Mouse (Mus musculus) liver, embryonic 14.5 days (tissue): ENCODE data around the gene Gtf2h2. TPM values are rescaled to one million over a fixed set of nuclear protein-coding genes. Genes with fewer than 3 reads are reported as not detected.

Source experiments
- ATAC-seq: fragments of 200-750 bp; cut with Nextera tagmentation; 2 replicates; pipeline ENCODE4 v1.8.0; 2017; ENCODE audit warnings: moderate number of reproducible peaks, mild to moderate bottlenecking, moderate library complexity; ENCODE audit not compliant: insufficient read depth
- DNase-seq, 3 experiments: peaks; one replicate each; pipeline ENCODE4 v3.0.0-alpha.2; 2012 to 2013; ENCODE audit warnings: low read depth in 3 of 3, low spot score in 3 of 3
- H3K27ac ChIP-seq: fragments of 300-500 bp; sonication (generic); 2 replicates; pipeline ENCODE4 v1.5.1; 2014; ENCODE audit warnings: moderate library complexity, mild to moderate bottlenecking, control low read depth, inconsistent platforms
- H3K27me3 ChIP-seq: fragments of 300-500 bp; sonication (generic); 2 replicates; pipeline ENCODE4 v1.6.1; 2014; ENCODE audit warnings: mild to moderate bottlenecking, low read length, moderate library complexity; ENCODE audit not compliant: control insufficient read depth, insufficient read depth
- H3K36me3 ChIP-seq: fragments of 300-500 bp; sonication (generic); replicated peaks from 2 replicates; pipeline ENCODE4 v1.6.1; 2014; ENCODE audit warnings: low read depth; ENCODE audit not compliant: control insufficient read depth, insufficient read depth
- H3K4me1 ChIP-seq, 2 experiments: fragments of 200-500 bp in 1 of 2; fragments of 300-500 bp in 1 of 2; sonication (generic) in 1 of 2; replicated peaks; 2 replicates each; pipeline ENCODE4 v1.6.1; 2012 to 2014; ENCODE audit warnings: antibody characterized with exemption in 1 of 2, inconsistent platforms in 1 of 2, low read length in 1 of 2; ENCODE audit not compliant: control insufficient read depth in 2 of 2, insufficient read depth in 2 of 2
- H3K4me2 ChIP-seq: fragments of 300-500 bp; sonication (generic); 2 replicates; pipeline ENCODE4 v1.6.1; 2014; ENCODE audit warnings: low read depth, mild to moderate bottlenecking, control low read depth, moderate library complexity
- H3K4me3 ChIP-seq, 2 experiments: fragments of 200-500 bp in 1 of 2; fragments of 300-500 bp in 1 of 2; sonication (generic) in 1 of 2; 2 replicates each; pipeline ENCODE4 v1.5.1; 2012 to 2014; ENCODE audit warnings: low read depth in 2 of 2, low read length in 2 of 2, mild to moderate bottlenecking in 2 of 2, control low read depth in 1 of 2, inconsistent platforms in 1 of 2, moderate library complexity in 1 of 2; ENCODE audit not compliant: insufficient read depth in 1 of 2
- H3K9ac ChIP-seq: fragments of 300-500 bp; sonication (generic); replicated peaks from 2 replicates; pipeline ENCODE4 v1.6.1; 2014; ENCODE audit warnings: mild to moderate bottlenecking, control low read depth, moderate library complexity
- H3K9me3 ChIP-seq: fragments of 300-500 bp; sonication (generic); 2 replicates; pipeline ENCODE4 v1.6.1; 2016; ENCODE audit warnings: low read length, mixed read lengths; ENCODE audit not compliant: control insufficient read depth
- CTCF ChIP-seq: IDR thresholded peaks from 2 replicates; pipeline ENCODE4 v1.5.1; 2016; ENCODE audit warnings: antibody characterized with exemption, low read depth, control low read depth
- EP300 ChIP-seq: IDR thresholded peaks from 2 replicates; pipeline ENCODE4 v1.6.1; 2016; ENCODE audit warnings: antibody characterized with exemption, low read depth
- WGBS: fragments of 180-500 bp; shearing (Covaris S2); extraction: QIAGEN DNeasy Blood & Tissue Kit; methylation state at CpG from one replicate; pipeline ENCODE4 v1.1.7; 2014; ENCODE audit not compliant: insufficient replicate concordance; 5-methylcytosine and 5-hydroxymethylcytosine counted together
- polyA plus RNA-seq, 2 experiments: library from polyadenylated mRNA; depleted of rRNA in 1 of 2; stranded (reverse) in 1 of 2; unstranded in 1 of 2; fragments of >200 nt; fragmentation: Nextera tagmentation in 1 of 2; extraction: Ambion mirVana in 1 of 2; gene quantifications; 2 replicates each; pipeline versions ENCODE4 v1.2.1 to v1.2.3; 2012 to 2014

Gene Gtf2h2
- polyA plus RNA-seq (2012; rRNA removed) = 18.5 and 26.3 TPM in 2 replicates
- 25.1 and 28.2 TPM in 2 replicates for polyA plus RNA-seq (2014; fragmentation: Nextera tagmentation; extraction: Ambion mirVana)

- H3K9ac ChIP-seq = peak within 1 kb of the TSS; percentile 74
- peaks cover 0 to 11% of the 10 kb centered on the region in 2 experiments; a peak in 3 of 4 replicates for H3K4me1 ChIP-seq
- no peaks in the 10 kb centered on the region for H3K27me3 ChIP-seq
- peak within 1 kb of the TSS; percentile 76 for H3K4me2 ChIP-seq
- DNase-seq (peak; percentile 63 to 74 (median 68)), ATAC-seq (peak; percentile 82)
- H3K36me3 ChIP-seq = peaks cover 9% of the 10 kb centered on the region
- no peaks in the 10 kb centered on the region for H3K9me3 ChIP-seq
- WGBS = under 1% methylated on average over 51 of the region's 51 CpGs
- no peak within 1 kb of the TSS; the same call in 1 of the 2 replicates for H3K27ac ChIP-seq
- peak within 1 kb of the TSS; percentile 80 for H3K4me3 ChIP-seq
- TF ChIP-seq CTCF (peak; percentile 98), EP300 (peak; percentile 38; the same call in 1 of the 2 replicates)
Measured at GRCm38 (mm10) chr13:100492061-100492787, at the start of gene Gtf2h2. TSS of gene Gtf2h2 (minus strand) at chr13:100492579.

DNA sequence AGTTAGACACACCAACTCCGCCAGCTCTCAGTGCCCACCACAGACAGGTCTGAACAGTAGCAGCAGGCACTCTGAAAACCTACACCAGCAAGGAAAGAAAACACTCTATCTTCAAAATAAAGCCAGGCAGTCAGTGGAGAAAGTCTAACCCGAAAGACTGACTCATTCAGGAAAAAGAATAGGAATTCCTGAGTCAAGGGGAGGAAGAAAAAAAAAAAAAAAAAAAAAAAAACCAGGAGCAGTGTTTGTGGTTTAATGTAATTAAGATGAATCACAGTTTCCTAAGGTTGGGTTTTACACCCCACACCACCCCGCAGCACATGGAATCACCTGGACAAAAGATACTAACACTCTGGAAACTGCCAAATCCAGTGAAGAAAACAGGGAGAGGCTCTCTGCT is 43.8 kb upstream of the Gtf2h2 start:
- no peak for TF ChIP-seq CTCF
- TF ChIP-seq EP300 = no peak

DNA sequence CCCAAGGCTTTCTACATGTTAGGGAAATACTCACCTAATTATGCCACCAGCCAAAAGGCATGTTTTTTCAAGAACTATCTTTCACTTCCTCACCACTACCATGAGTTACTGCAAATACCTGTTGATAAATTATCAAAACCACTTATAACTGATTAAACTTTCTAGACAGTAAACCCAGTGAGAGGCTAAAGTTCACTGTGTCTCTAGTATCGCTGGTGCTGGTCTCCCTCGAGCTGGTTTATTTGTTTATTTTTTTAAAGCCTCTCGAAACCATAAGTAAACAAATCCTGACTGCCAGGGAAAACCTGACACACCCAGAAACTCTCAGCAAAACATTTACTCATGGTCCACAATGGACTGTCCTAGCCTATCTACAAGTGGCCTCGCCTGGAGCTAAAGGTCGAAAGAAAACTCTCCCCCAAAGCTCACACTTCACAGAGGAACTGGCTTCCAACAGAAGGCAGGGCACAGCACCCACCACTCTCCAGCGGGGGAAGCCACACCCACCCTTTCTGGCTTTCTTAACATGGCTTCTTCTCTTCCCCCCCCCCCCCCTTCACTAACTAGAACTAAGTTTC is 40.5 kb upstream of the Gtf2h2 start:
- ATAC-seq (peak; percentile 77), DNase-seq (peak in 1 of 3 experiments; percentile 31)
- Histone ChIP-seq H3K9me3 (no peaks in the 10 kb centered on the region), H3K36me3 (no peaks in the 10 kb centered on the region), H3K9ac (no peak overlapping the region), H3K27me3 (no peaks in the 10 kb centered on the region), H3K4me1 (no peaks in the 10 kb centered on the region), H3K27ac (no peak overlapping the region), H3K4me3 (no peak overlapping the region), H3K4me2 (no peak overlapping the region)
- 37% methylated on average over 6 of the region's 6 CpGs for WGBS
- no peak for TF ChIP-seq CTCF
- TF ChIP-seq EP300 = no peak

More for the DNA sequence above, 43.8 kb upstream of the Gtf2h2 start:
- WGBS = 49% methylated on average over 3 of the region's 3 CpGs
- H3K27me3 ChIP-seq = no peaks in the 10 kb centered on the region
- no peak overlapping the region for H3K4me3 ChIP-seq
- no peaks in the 10 kb centered on the region for H3K36me3 ChIP-seq
- H3K4me1 ChIP-seq = no peaks in the 10 kb centered on the region
- H3K4me2 ChIP-seq = no peak overlapping the region
- no peaks in the 10 kb centered on the region for H3K9me3 ChIP-seq
- no peak overlapping the region for H3K27ac ChIP-seq
- H3K9ac ChIP-seq = no peak overlapping the region
- ATAC-seq (no peak), DNase-seq (no peak)

GRCm38 (mm10) chr13:100526649-100527038 is 34.3 kb upstream of the Gtf2h2 start:
- WGBS = 53% methylated on average over 6 of the region's 6 CpGs
- DNase-seq (no peak), ATAC-seq (no peak)
- no peak overlapping the region for H3K27ac ChIP-seq
- TF ChIP-seq EP300 (no peak), CTCF (no peak)
- no peak overlapping the region for H3K9ac ChIP-seq
- H3K36me3 ChIP-seq = no peaks in the 10 kb centered on the region
- peak overlapping the region; percentile 27 for H3K4me2 ChIP-seq
- H3K9me3 ChIP-seq = no peaks in the 10 kb centered on the region
- no peak overlapping the region for H3K4me3 ChIP-seq
- H3K27me3 ChIP-seq = no peaks in the 10 kb centered on the region
- peaks cover 0 to 2% of the 10 kb centered on the region in 2 experiments; a peak in 1 of 4 replicates for H3K4me1 ChIP-seq
